Mouse (Mus musculus) C2C12 (cell line): ENCODE results near the gene Spns1. TPM values are rescaled to one million over a fixed set of nuclear protein-coding genes. Genes with fewer than 3 reads are reported as not detected.
A peak's percentile ranks its signal among the peaks of the same experiment; 100 is the strongest.

ENCODE experiments used
- H3K27me3 ChIP-seq: one replicate; pipeline ENCODE4 v1.6.1; 2011; ENCODE audit not compliant: control insufficient read depth, insufficient read depth, insufficient read length
- H3K36me3 ChIP-seq: one replicate; pipeline ENCODE4 v1.6.1; 2011; ENCODE audit not compliant: control insufficient read depth, insufficient read depth
- H3K4me3 ChIP-seq: one replicate; pipeline ENCODE4 v1.5.1; 2011; ENCODE audit warnings: mild to moderate bottlenecking, control low read depth; ENCODE audit not compliant: poor library complexity, insufficient read depth, severe bottlenecking
- H3K79me2 ChIP-seq: one replicate; pipeline ENCODE4 v1.6.1; 2011; ENCODE audit not compliant: control insufficient read depth, insufficient read depth
- H3K79me3 ChIP-seq: one replicate; pipeline ENCODE4 v1.6.1; 2011; ENCODE audit warnings: low read depth, control low read depth
- H3ac ChIP-seq: one replicate; pipeline ENCODE3; 2011; ENCODE audit warnings: low read depth; ENCODE audit not compliant: control insufficient read depth, insufficient read length
- CEBPB ChIP-seq: IDR thresholded peaks from one replicate; pipeline ENCODE4 v1.6.1; 2011; ENCODE audit warnings: low read depth, mild to moderate bottlenecking, control low read depth, moderate library complexity
- CTCF ChIP-seq: IDR thresholded peaks from one replicate; pipeline ENCODE4 v1.5.1; 2011; ENCODE audit not compliant: control insufficient read depth, insufficient read depth, insufficient read length
- FOSL1 ChIP-seq: IDR thresholded peaks from one replicate; pipeline ENCODE4 v1.8.0; 2011; ENCODE audit warnings: mild to moderate bottlenecking, low read length; ENCODE audit not compliant: poor library complexity, insufficient read depth, severe bottlenecking
- MAX ChIP-seq: IDR thresholded peaks from one replicate; pipeline ENCODE4 v1.6.1; 2011; ENCODE audit warnings: mild to moderate bottlenecking, control low read depth
- MYOD1 ChIP-seq: IDR thresholded peaks from one replicate; pipeline ENCODE4 v1.6.1; 2011; ENCODE audit warnings: low read depth; ENCODE audit not compliant: control insufficient read depth, insufficient read length
- MYOG ChIP-seq: IDR thresholded peaks from one replicate; pipeline ENCODE4 v1.6.1; 2011; ENCODE audit not compliant: control insufficient read depth, insufficient read length; ENCODE audit errors: extremely low read depth
- USF1 ChIP-seq: IDR thresholded peaks from one replicate; pipeline ENCODE4 v1.6.1; 2011; ENCODE audit warnings: low read depth, mild to moderate bottlenecking, control low read depth, moderate library complexity
- polyA plus RNA-seq: library from polyadenylated mRNA; unstranded; fragments of >200 nt; fragmentation: generic; extraction: Trizol; gene quantifications from one replicate; pipeline ENCODE4 v1.2.1, GENCODE M21; 2012; ENCODE audit warnings: missing spikeins

Gene Spns1
- polyA plus RNA-seq, 1 experiment = 69.8 TPM

DNA sequence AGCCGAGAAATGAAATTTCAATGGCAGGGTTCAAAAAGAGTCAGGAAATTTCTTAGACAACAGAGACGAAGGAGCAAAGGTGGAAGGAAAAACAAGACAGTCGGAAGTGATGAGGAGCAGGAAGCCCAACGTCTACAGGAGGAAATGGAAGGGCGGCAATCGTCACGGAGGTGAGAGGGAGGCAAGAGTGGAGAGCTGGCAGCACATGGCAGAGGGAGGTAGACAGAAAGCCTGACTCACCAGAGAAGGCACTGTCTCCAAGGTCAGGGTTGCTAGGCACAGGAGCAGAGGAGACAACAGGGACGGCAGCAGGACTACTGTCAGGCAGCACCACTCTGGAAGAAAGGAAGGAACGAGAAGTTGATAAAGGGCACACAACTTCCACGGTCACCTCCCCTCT lies 9.6 kb downstream of the Spns1 start:
- Histone ChIP-seq H3K36me3 (no peaks in the 10 kb centered on the region), H3K79me2 (no peaks in the 10 kb centered on the region), H3ac (no peak overlapping the region), H3K4me3 (no peak overlapping the region), H3K27me3 (no peaks in the 10 kb centered on the region), H3K79me3 (no peaks in the 10 kb centered on the region)
- TF ChIP-seq USF1 (no peak), FOSL1 (no peak), MYOD1 (no peak), CEBPB (no peak), MYOG (no peak), MAX (no peak)

DNA sequence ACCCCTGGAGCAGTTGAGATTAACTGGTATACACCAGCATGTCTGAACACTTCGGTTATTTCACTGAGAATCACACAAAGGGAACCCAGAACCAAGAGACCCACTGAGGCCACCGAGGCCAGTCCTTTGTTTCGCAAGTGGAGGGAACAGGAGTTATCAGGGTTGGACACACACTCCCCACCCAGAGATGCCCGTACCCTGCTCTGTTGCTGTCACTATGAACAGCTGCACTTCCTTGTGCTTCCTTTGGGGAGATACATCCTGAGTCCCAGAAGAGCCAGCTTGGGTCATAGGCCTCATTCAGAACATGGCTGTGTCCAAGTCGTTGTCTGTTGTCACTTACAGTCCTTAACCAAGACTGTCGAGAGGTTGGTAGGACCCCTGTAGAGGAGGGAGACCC lies 14.2 kb downstream of the Spns1 start:
- Histone ChIP-seq H3ac (no peak overlapping the region), H3K27me3 (no peaks in the 10 kb centered on the region), H3K36me3 (no peaks in the 10 kb centered on the region), H3K79me3 (no peaks in the 10 kb centered on the region), H3K4me3 (no peak overlapping the region), H3K79me2 (no peaks in the 10 kb centered on the region)
- TF ChIP-seq CEBPB (no peak), CTCF (no peak), MYOD1 (no peak), MYOG (no peak), USF1 (no peak), MAX (no peak), FOSL1 (no peak)

DNA sequence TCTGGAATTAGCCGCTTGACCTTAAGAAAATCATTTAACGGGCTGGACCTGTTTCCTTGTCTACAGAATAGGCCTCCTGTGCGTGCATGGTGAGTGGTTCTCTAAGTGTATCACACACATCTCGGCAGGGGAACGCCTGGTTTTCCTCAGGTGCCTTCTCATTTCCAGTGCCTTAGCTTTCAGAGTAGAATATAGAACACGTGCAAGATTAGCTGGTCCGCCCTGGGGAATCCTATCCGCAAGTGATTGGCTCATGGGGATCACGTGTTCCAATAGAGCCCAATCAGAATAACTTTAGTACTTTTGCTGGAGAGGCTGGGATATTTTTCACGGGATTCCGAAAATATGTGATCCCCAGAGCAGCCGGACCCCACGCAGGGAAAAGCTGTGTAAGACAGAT lies 18.2 kb downstream of the Spns1 start:
- Histone ChIP-seq H3K27me3 (peaks cover 3% of the 10 kb centered on the region), H3K4me3 (no peak overlapping the region), H3K79me3 (no peaks in the 10 kb centered on the region), H3K79me2 (no peaks in the 10 kb centered on the region), H3K36me3 (no peaks in the 10 kb centered on the region), H3ac (no peak overlapping the region)
- TF ChIP-seq MYOD1 (no peak), USF1 (peak; percentile 94), CEBPB (no peak)

DNA sequence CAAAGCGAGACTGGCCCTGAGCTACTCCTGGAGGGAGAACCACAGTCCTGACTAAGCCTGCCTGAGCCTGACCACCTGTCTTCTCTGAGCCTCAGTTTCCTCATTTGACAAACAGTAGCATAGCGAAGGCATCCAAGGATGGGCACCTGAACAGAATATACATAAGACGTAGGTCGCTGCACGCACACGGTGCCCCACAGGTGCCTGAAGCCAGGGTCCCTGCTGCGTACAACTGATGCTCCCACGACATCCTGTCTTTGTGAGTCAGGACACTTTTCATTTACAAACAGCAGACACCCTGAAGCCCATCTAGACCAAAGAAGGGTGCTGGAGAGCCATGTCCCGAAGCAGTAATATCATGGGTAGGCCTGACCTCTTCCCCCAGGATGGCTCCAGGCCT lies 18.8 kb downstream of the Spns1 start:
- Histone ChIP-seq H3K36me3 (no peaks in the 10 kb centered on the region), H3K79me3 (no peaks in the 10 kb centered on the region), H3K4me3 (no peak overlapping the region), H3K79me2 (no peaks in the 10 kb centered on the region), H3ac (no peak overlapping the region), H3K27me3 (peaks cover 8% of the 10 kb centered on the region)
- TF ChIP-seq USF1 (no peak), CEBPB (no peak), CTCF (no peak), MYOD1 (no peak), FOSL1 (no peak), MAX (no peak)

DNA sequence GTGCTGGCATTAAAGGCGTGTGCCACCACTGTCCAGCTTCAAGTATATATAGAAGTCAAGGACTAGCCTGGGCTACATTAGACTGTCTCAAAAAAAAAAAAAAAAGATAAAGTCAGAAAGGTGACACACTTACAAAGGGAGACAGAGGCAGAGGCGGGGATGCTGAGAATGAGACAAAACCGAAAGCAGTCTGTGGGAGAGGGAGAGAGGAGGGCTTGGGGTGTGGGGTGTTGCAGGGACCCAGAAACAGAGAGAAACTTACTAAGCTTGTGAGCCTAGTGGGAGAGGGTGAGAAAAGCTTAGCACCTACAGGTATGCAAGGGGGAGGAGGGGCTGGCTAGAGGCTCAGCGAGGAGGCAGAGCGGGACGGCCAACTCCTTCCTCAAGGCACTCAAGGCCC lies 19.4 kb downstream of the Spns1 start:
- TF ChIP-seq FOSL1 = no peak
- no peak for TF ChIP-seq MYOG
- TF ChIP-seq MAX = no peak
- TF ChIP-seq MYOD1 = no peak
- TF ChIP-seq CEBPB = no peak
- TF ChIP-seq USF1 = no peak
- H3ac ChIP-seq = no peak overlapping the region

DNA sequence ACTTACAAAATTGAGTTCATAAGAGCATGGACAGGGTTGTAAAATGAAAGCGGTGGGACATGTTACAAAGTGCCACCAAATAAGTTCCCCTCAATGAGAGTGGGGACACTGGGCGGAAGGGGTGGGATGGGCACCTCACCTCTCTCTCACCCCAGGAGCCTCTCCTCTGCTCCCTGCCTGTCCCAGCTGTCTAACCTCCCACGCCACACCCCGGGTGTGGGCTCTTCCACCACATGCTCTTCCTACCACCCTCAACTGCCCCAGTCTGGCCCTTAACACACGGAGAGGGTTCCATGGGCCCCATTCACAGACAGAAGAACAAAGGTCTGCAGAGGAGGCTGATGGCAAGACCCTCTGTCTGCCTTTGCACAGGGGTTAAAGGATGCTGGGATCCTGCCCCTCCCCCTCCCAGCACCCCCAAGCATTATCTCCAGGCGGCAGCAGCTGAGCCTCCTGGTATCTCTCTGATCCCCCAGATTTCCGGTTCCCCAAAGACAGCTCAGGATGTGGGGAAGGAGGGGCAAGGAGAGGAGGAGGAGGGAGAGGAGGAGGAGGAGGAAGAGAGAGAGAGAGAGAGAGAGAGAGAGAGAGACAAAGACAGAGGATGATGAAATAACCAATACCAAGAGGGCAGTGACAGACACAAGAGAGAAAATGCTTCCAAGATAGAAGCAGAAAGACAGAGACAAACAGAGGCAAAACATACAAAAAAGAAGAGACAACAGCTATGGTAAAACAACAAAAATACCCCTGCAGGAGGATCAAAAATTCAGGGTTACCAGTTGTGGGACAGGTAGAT lies 20.3 kb downstream of the Spns1 start:
- Histone ChIP-seq H3K79me3 (no peaks in the 10 kb centered on the region), H3ac (no peak overlapping the region), H3K36me3 (no peaks in the 10 kb centered on the region), H3K79me2 (no peaks in the 10 kb centered on the region), H3K27me3 (peaks cover 13% of the 10 kb centered on the region), H3K4me3 (no peak overlapping the region)
- TF ChIP-seq FOSL1 (no peak), MYOD1 (no peak), CTCF (no peak), MAX (no peak), CEBPB (no peak), MYOG (no peak)

More for the DNA sequence above, 19.4 kb downstream of the Spns1 start:
- H3K79me2 ChIP-seq = no peaks in the 10 kb centered on the region
- no peaks in the 10 kb centered on the region for H3K79me3 ChIP-seq
- H3K4me3 ChIP-seq = no peak overlapping the region
- H3K36me3 ChIP-seq = no peaks in the 10 kb centered on the region
- H3K27me3 ChIP-seq = peaks cover 10% of the 10 kb centered on the region
